8 mouse cellular contexts compared by ENCODE assay signal in genomic region chr11:117598170-117598583, GRCm38 (mm10). TPM values are rescaled to one million over a fixed set of nuclear protein-coding genes. Genes with fewer than 3 reads are reported as not detected.
DNase-seq lines count a peak whose midpoint lies in the region; ATAC-seq lines count a peak whose summit lies in the region.
"Had no signal": no experiment of that assay in that cellular context is flagged by ENCODE, and none has a peak within 500 bp of the region (broad histone marks: within the 10 kb centered on the region; RNA-seq: fewer than 3 reads in every experiment).

No protein-coding gene starts in this region.

- peak; percentile 82 for ATAC-seq in forebrain, embryonic 16.5 days
- peak; percentile 85 for ATAC-seq in midbrain, embryonic 13.5 days

- H3K27me3 ChIP-seq in forebrain, embryonic 16.5 days (replicated peaks; ENCODE audit: control insufficient read depth, insufficient read depth, low read length): no peaks in the 10 kb centered on the region
- H3K27me3 ChIP-seq in midbrain, embryonic 13.5 days: peaks cover 43% of the 10 kb centered on the region

- H3K36me3 ChIP-seq in forebrain, embryonic 16.5 days (ENCODE audit: control insufficient read depth, insufficient read depth): no peaks in the 10 kb centered on the region
- H3K36me3 ChIP-seq in midbrain, embryonic 13.5 days: no peaks in the 10 kb centered on the region
- H3K36me3 ChIP-seq: limb, embryonic 15.5 days had no signal

- 0% methylated on average over 6 of the region's 6 CpGs for WGBS in forebrain, embryonic 16.5 days
- WGBS in midbrain, embryonic 13.5 days: under 1% methylated on average over 6 of the region's 6 CpGs

- peak overlapping the region; percentile 20 for H3K4me2 ChIP-seq in forebrain, embryonic 16.5 days (ENCODE audit: low read length)
- H3K4me2 ChIP-seq in midbrain, embryonic 13.5 days (replicated peaks): peak overlapping the region; percentile 33

- no peaks in the 10 kb centered on the region for H3K9me3 ChIP-seq in forebrain, embryonic 16.5 days (ENCODE audit: control insufficient read depth, low read length)
- H3K9me3 ChIP-seq in midbrain, embryonic 13.5 days: no peaks in the 10 kb centered on the region
- H3K9me3 ChIP-seq: limb, embryonic 15.5 days had no signal

- H3K4me3 ChIP-seq in forebrain, embryonic 16.5 days (replicated peaks; ENCODE audit: low read length): no peak overlapping the region
- no peak overlapping the region for H3K4me3 ChIP-seq in midbrain, embryonic 13.5 days (replicated peaks)

- H3K27ac ChIP-seq in forebrain, embryonic 16.5 days (ENCODE audit: low read length): peak overlapping the region; percentile 37
- H3K27ac ChIP-seq in midbrain, embryonic 13.5 days: peak overlapping the region; percentile 86

- peaks cover 41% of the 10 kb centered on the region for H3K4me1 ChIP-seq in forebrain, embryonic 16.5 days (replicated peaks; ENCODE audit: control insufficient read depth, insufficient read depth, low read length)
- peaks cover 46% of the 10 kb centered on the region for H3K4me1 ChIP-seq in midbrain, embryonic 13.5 days (replicated peaks)

- peak; percentile 27 for DNase-seq in kidney, postnatal 14 days
- DNase-seq in kidney, adult 9 months: no peak
- peak; percentile 58 to 59 for DNase-seq in cerebellum, adult 18-20 months
- DNase-seq in spleen, postnatal 10 days (ENCODE audit: low spot score in 2 of 2): no peak
- DNase-seq in T-cell, adult 2 months (ENCODE audit: low spot score): no peak

- no peak overlapping the region for H3K9ac ChIP-seq in forebrain, embryonic 16.5 days (replicated peaks; ENCODE audit: low read depth, low read length)
- H3K9ac ChIP-seq in midbrain, embryonic 13.5 days (replicated peaks): no peak overlapping the region; the same call in 1 of the 2 replicates

RNA-seq across cellular contexts. Expression of gene Tnrc6c, which starts 55.9 kb away (rescaled TPM):
- 28.0 and 29.7 TPM in 2 replicates for polyA plus RNA-seq in forebrain, embryonic 16.5 days (2015; fragmentation: Nextera tagmentation; extraction: Ambion mirVana)
- polyA plus RNA-seq in midbrain, embryonic 13.5 days (2015; fragmentation: Nextera tagmentation; extraction: Ambion mirVana): 30.3 and 31.7 TPM in 2 replicates

Comparison
In these comparisons a context has a peak if more than half of its experiments do, and no peak if none do; other contexts are left out.
1. DNase-seq: peak in kidney, postnatal 14 days (single experiment) and cerebellum, adult 18-20 months (2 of 2); none in kidney, adult 9 months (single experiment), spleen, postnatal 10 days (0 of 2) and T-cell, adult 2 months (single experiment).